Mouse (Mus musculus): ENCODE data around the gene Ccr8.

GRCm38 (mm10) chr9:120111156-120111945, 19.4 kb downstream of the Ccr8 start:
- no peak for TF ChIP-seq CTCF (IDR thresholded peaks at IDR 0.05; ENCODE audit: extremely low read depth, insufficient read depth, insufficient read length, insufficient replicate concordance)
- no peak for TF ChIP-seq POLR2A (IDR thresholded peaks at IDR 0.05; ENCODE audit: low read depth, low read length)
